Mouse (Mus musculus) midbrain, embryonic 15.5 days (tissue): Measurements from ENCODE around the gene Itga6. TPM values are rescaled to one million over a fixed set of nuclear protein-coding genes. Genes with fewer than 3 reads are reported as not detected.

Experiments used
- ATAC-seq: fragments of 200-750 bp; cut with Nextera tagmentation; replicated peaks from 2 replicates; pipeline ENCODE4 v1.8.0; 2017; ENCODE audit warnings: moderate TSS enrichment
- H3K27ac ChIP-seq: fragments of 300-500 bp; sonication (generic); 2 replicates; pipeline ENCODE4 v1.5.1; 2015; ENCODE audit warnings: mild to moderate bottlenecking, inconsistent platforms
- H3K27me3 ChIP-seq: fragments of 300-500 bp; sonication (generic); replicated peaks from 2 replicates; pipeline ENCODE4 v1.6.1; 2015; ENCODE audit warnings: inconsistent platforms
- H3K36me3 ChIP-seq: fragments of 300-500 bp; sonication (generic); replicated peaks from 2 replicates; pipeline ENCODE4 v1.6.1; 2015; ENCODE audit warnings: inconsistent platforms
- H3K4me1 ChIP-seq: fragments of 300-500 bp; sonication (generic); 2 replicates; pipeline ENCODE4 v1.6.1; 2015; ENCODE audit warnings: inconsistent platforms
- H3K4me2 ChIP-seq: fragments of 300-500 bp; sonication (generic); 2 replicates; pipeline ENCODE4 v1.6.1; 2015; ENCODE audit warnings: inconsistent platforms, mild to moderate bottlenecking, moderate library complexity
- H3K4me3 ChIP-seq: fragments of 300-500 bp; sonication (generic); 2 replicates; pipeline ENCODE4 v1.5.1; 2015; ENCODE audit warnings: mild to moderate bottlenecking, inconsistent platforms
- H3K9ac ChIP-seq: fragments of 300-500 bp; sonication (generic); 2 replicates; pipeline ENCODE4 v1.6.1; 2015; ENCODE audit warnings: mild to moderate bottlenecking, inconsistent platforms
- H3K9me3 ChIP-seq: fragments of 300-500 bp; sonication (generic); 2 replicates; pipeline ENCODE4 v1.6.1; 2016; ENCODE audit warnings: inconsistent platforms
- WGBS: fragments of 180-500 bp; shearing (Covaris S2); methylation state at CpG from one replicate; pipeline ENCODE4 v1.1.7; 2015; ENCODE audit warnings: mixed read lengths; 5-methylcytosine and 5-hydroxymethylcytosine counted together
- polyA plus RNA-seq: library from polyadenylated mRNA; unstranded; fragments of >200 nt; fragmentation: Nextera tagmentation; extraction: Ambion mirVana; gene quantifications from 2 replicates; pipeline ENCODE4 v1.2.1, GENCODE M21; 2015

Gene Itga6
- polyA plus RNA-seq, 1 experiment from 2014 or later = 19.2 TPM

DNA sequence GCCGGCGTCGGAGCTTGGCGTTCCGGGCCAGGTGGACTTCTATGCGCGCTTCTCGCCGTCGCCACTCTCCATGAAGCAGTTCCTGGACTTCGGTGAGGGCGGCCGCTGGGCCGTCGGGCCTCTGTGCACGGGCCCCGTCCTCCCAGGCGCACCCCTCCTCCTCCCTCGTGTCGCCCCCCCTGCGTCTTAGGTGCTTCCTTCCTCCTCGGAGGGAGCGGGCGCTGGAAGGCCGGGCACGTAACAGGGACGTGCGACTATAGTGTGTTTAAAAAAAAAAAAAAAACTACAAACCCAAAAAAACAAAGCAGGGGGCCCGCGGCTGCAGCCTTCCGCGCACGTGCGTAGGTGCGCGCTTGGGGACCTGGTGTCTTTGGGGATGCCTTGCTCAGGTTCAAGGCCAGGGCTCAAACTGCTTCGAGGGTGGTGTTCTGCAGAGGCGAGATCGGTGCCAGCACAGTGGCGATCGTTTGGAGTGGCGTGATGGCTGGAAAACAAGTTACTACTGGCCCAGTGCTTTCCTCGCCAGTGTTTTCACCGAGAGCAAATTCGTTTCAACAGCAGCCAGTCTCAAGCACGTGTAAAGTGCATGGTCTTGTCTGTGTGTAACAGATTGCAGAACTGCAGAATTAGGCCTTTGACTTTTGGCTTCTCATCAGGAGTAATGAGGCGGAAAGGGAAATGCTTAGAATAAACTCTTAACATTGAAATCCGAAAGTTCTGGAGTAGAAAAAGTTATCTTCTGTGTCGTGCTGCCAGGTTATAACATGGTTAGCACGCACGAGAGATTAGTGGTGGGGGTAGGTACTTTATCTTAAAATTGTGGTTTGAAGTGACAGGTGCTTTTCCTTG, 128.3 kb downstream of the Itga6 start:
- ATAC-seq = peak; percentile 79
- peaks cover 4% of the 10 kb centered on the region; the same call in 1 of the 2 replicates for H3K27me3 ChIP-seq
- WGBS = 4% methylated on average over 51 of the region's 51 CpGs
- H3K27ac ChIP-seq = peak overlapping the region; percentile 82
- peak overlapping the region; percentile 75 for H3K4me2 ChIP-seq
- H3K4me1 ChIP-seq = peaks cover 16% of the 10 kb centered on the region
- H3K4me3 ChIP-seq = peak overlapping the region; percentile 73
- peak overlapping the region; percentile 72 for H3K9ac ChIP-seq
- H3K36me3 ChIP-seq = no peaks in the 10 kb centered on the region
- H3K9me3 ChIP-seq = no peaks in the 10 kb centered on the region

DNA sequence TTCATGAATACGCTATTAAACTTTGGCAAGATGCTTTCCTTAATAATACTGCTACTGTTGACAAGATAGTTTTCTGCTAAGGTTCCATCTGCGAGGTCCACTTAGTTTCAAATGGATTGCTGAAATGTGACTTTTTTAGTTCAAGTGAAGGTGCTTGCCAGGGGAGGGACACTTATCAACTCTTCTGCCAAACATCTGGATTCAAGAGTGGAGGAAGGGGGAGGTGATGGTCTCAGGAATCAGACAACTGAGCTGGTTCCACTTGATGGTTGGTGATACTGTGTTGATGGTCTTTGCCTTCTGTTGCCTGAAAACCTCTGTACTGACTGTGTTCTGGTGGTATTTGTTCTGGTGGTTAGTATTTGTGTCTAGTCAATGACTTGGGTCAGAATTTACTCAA, 129.0 kb downstream of the Itga6 start:
- WGBS = 75% methylated on average over 2 of the region's 2 CpGs
- ATAC-seq = no peak
- no peaks in the 10 kb centered on the region for H3K36me3 ChIP-seq
- peaks cover 16% of the 10 kb centered on the region for H3K4me1 ChIP-seq
- peak overlapping the region; percentile 75; the same call in 1 of the 2 replicates for H3K4me2 ChIP-seq
- H3K9me3 ChIP-seq = no peaks in the 10 kb centered on the region
- no peak overlapping the region for H3K27ac ChIP-seq
- H3K4me3 ChIP-seq = no peak overlapping the region
- no peak overlapping the region for H3K9ac ChIP-seq
- peaks cover 4% of the 10 kb centered on the region; the same call in 1 of the 2 replicates for H3K27me3 ChIP-seq

- H3K4me3 ChIP-seq = no peak overlapping the region
- WGBS = 27% methylated on average over 2 of the region's 2 CpGs
- peaks cover 16% of the 10 kb centered on the region for H3K4me1 ChIP-seq
- ATAC-seq = no peak
- no peak overlapping the region for H3K9ac ChIP-seq
- H3K36me3 ChIP-seq = no peaks in the 10 kb centered on the region
- no peaks in the 10 kb centered on the region for H3K9me3 ChIP-seq
- H3K4me2 ChIP-seq = no peak overlapping the region
- H3K27me3 ChIP-seq = peaks cover 4% of the 10 kb centered on the region; the same call in 1 of the 2 replicates
- no peak overlapping the region for H3K27ac ChIP-seq
Observed at GRCm38 (mm10) chr2:71874836-71875235, 129.4 kb downstream of the Itga6 start.

DNA sequence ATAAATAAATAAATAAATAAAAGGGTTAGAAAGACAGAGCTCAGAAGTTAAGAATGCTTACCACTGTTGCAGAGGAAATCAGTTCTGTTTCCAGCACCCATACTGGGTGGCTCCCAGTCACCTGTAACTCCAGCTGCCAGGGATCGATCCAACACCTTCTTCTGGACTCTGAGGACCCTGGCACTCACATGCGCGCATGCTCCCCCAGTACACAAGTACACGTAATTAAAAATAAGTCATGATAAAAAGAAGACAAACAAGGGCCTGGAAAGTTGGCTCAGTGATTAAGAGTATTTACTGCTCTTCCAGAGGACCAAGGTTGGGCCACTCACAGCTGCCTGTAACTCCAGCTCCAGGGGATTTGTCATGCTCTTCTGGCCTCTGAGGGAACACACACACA, 132.4 kb downstream of the Itga6 start:
- H3K36me3 ChIP-seq = 0 out of 2 replicates have a peak, but pooled peaks cover 4% of the 10 kb centered on the region
- no peak overlapping the region for H3K4me2 ChIP-seq
- H3K4me3 ChIP-seq = no peak overlapping the region
- peaks cover 11% of the 10 kb centered on the region for H3K4me1 ChIP-seq
- no peak overlapping the region for H3K9ac ChIP-seq
- H3K27ac ChIP-seq = no peak overlapping the region
- H3K27me3 ChIP-seq = peaks cover 4% of the 10 kb centered on the region; the same call in 1 of the 2 replicates
- WGBS = 95% methylated on average over 4 of the region's 4 CpGs
- H3K9me3 ChIP-seq = no peaks in the 10 kb centered on the region
- no peak for ATAC-seq

DNA sequence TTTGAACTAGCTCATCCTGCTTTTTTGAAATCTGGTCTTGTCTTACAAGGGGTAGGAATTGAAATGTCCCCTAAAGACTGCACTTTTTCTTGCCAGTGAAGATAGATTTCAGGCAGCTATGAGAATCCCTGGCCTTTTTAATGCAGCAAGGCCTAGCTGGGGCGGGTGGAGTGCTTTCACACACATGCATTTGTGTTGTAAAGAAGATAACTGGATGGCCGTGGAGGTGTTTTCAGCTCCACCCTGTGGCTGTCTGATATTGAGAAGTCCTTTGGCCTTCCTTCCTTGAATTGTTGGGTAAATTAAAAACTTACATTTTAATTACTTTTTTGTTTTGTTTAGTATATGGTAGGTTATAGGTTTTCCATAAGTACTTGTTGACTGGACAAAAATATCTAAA, 133.0 kb downstream of the Itga6 start:
- H3K9me3 ChIP-seq = no peaks in the 10 kb centered on the region
- ATAC-seq = no peak
- H3K9ac ChIP-seq = no peak overlapping the region
- H3K27me3 ChIP-seq = peaks cover 4% of the 10 kb centered on the region; the same call in 1 of the 2 replicates
- 78% methylated on average over 2 of the region's 2 CpGs for WGBS
- no peak overlapping the region for H3K27ac ChIP-seq
- H3K4me1 ChIP-seq = peaks cover 11% of the 10 kb centered on the region
- no peak overlapping the region for H3K4me2 ChIP-seq
- H3K36me3 ChIP-seq = 0 out of 2 replicates have a peak, but pooled peaks cover 4% of the 10 kb centered on the region
- H3K4me3 ChIP-seq = no peak overlapping the region

- Histone ChIP-seq H3K4me1 (peaks cover 7% of the 10 kb centered on the region), H3K9me3 (no peaks in the 10 kb centered on the region), H3K36me3 (0 out of 2 replicates have a peak, but pooled peaks cover 4% of the 10 kb centered on the region), H3K27me3 (peaks cover 4% of the 10 kb centered on the region; the same call in 1 of the 2 replicates), H3K4me2 (no peak overlapping the region), H3K27ac (no peak overlapping the region), H3K4me3 (no peak overlapping the region), H3K9ac (no peak overlapping the region)
- ATAC-seq = no peak
Observed at GRCm38 (mm10) chr2:71878943-71879342, 133.5 kb downstream of the Itga6 start.

DNA sequence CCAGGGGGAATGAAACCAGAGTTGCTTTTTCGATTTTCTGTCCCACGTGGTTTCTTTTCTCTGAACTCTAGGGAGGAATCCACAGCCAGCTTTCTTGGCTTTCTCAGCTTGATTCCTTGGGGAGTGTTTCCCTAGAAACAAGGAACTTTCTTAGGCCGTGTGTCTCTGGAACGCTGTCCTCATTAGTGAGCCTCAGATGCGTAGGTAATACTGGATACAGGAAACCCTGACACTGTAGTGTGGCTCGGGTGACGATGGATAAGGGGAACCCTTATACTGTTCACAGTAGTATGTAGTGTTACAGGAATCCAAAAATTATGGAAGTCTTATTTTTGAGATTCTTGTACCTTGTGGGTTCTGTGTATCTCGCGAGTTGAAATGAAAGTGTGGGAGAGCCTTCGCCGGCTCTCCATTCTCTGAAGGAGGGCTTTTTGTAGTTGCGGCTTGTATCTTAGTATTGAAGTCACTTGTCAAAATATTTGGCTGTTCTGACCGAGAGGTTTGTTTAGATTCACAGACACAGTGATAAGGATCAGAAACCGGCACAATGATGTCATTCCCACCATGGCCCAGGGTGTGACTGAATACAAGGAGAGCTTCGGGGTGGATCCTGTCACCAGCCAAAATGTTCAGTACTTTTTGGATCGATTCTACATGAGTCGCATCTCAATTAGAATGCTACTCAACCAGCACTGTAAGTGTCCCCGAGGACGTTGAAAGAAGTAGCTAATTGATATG, 137.7 kb downstream of the Itga6 start:
- Histone ChIP-seq H3K4me2 (no peak overlapping the region), H3K9me3 (no peaks in the 10 kb centered on the region), H3K4me1 (no peaks in the 10 kb centered on the region), H3K36me3 (0 out of 2 replicates have a peak, but pooled peaks cover 4% of the 10 kb centered on the region), H3K27me3 (no peaks in the 10 kb centered on the region), H3K4me3 (no peak overlapping the region), H3K9ac (no peak overlapping the region), H3K27ac (no peak overlapping the region)
- ATAC-seq = no peak
- 80% methylated on average over 19 of the region's 19 CpGs for WGBS

DNA sequence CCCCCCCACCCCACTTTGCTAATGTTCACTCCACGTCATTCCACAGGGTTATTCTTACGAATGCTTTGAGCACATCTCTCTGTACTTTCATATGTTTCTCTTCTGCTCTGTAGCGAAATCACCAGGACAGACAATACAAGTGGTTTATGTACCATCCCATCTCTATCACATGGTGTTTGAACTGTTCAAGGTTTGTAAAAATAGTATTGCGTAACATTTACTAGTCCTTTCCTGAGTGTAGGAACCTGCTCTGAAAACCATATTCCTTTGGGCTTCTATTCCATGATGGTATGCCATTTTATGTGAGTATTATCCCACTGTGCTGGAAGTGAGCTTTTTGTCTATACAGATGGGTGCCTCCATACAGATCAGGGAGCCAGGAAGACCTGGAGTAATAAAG, 141.9 kb downstream of the Itga6 start:
- Histone ChIP-seq H3K27ac (no peak overlapping the region), H3K4me1 (no peaks in the 10 kb centered on the region), H3K9me3 (no peaks in the 10 kb centered on the region), H3K27me3 (no peaks in the 10 kb centered on the region), H3K36me3 (no peaks in the 10 kb centered on the region), H3K9ac (no peak overlapping the region), H3K4me3 (no peak overlapping the region), H3K4me2 (no peak overlapping the region)
- 97% methylated on average over 4 of the region's 4 CpGs for WGBS
- no peak for ATAC-seq

DNA sequence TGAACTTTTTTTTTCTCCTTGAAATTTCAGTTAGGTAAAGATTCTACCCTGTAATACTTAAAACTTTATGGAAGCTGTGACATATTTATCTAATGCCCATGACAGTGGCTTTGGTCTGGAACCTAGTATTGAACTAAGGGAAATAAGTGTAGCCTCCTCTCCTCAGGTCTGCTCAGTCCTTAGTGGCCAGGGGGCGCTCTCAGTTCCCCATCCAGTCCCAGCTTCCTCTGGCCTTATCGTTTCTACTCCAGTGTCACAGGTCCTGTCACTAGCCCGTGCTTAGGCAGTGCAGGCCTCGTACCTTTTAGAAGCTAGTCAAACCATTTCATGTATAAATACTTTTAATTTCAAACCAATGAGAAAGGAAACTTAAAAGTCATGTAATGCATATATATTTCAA, 143.0 kb downstream of the Itga6 start:
- Histone ChIP-seq H3K4me2 (no peak overlapping the region), H3K36me3 (no peaks in the 10 kb centered on the region), H3K9ac (no peak overlapping the region), H3K27me3 (no peaks in the 10 kb centered on the region), H3K27ac (no peak overlapping the region), H3K9me3 (no peaks in the 10 kb centered on the region), H3K4me3 (no peak overlapping the region), H3K4me1 (no peaks in the 10 kb centered on the region)
- 77% methylated on average over 4 of the region's 4 CpGs for WGBS
- ATAC-seq = no peak

GRCm38 (mm10) chr2:71891536-71891935, 146.1 kb downstream of the Itga6 start:
- Histone ChIP-seq H3K36me3 (no peaks in the 10 kb centered on the region), H3K9ac (no peak overlapping the region), H3K4me3 (no peak overlapping the region), H3K4me2 (no peak overlapping the region), H3K9me3 (no peaks in the 10 kb centered on the region), H3K27ac (no peak overlapping the region), H3K27me3 (no peaks in the 10 kb centered on the region), H3K4me1 (no peaks in the 10 kb centered on the region)
- no peak for ATAC-seq
- 92% methylated on average over 2 of the region's 2 CpGs for WGBS

GRCm38 (mm10) chr2:71892741-71893349, 147.4 kb downstream of the Itga6 start:
- H3K4me2 ChIP-seq = no peak overlapping the region
- ATAC-seq = no peak
- H3K36me3 ChIP-seq = no peaks in the 10 kb centered on the region
- H3K4me3 ChIP-seq = no peak overlapping the region
- no peak overlapping the region for H3K9ac ChIP-seq
- H3K4me1 ChIP-seq = no peaks in the 10 kb centered on the region
- no peak overlapping the region for H3K27ac ChIP-seq
- no peaks in the 10 kb centered on the region for H3K9me3 ChIP-seq
- 92% methylated on average over 7 of the region's 7 CpGs for WGBS
- no peaks in the 10 kb centered on the region for H3K27me3 ChIP-seq

DNA sequence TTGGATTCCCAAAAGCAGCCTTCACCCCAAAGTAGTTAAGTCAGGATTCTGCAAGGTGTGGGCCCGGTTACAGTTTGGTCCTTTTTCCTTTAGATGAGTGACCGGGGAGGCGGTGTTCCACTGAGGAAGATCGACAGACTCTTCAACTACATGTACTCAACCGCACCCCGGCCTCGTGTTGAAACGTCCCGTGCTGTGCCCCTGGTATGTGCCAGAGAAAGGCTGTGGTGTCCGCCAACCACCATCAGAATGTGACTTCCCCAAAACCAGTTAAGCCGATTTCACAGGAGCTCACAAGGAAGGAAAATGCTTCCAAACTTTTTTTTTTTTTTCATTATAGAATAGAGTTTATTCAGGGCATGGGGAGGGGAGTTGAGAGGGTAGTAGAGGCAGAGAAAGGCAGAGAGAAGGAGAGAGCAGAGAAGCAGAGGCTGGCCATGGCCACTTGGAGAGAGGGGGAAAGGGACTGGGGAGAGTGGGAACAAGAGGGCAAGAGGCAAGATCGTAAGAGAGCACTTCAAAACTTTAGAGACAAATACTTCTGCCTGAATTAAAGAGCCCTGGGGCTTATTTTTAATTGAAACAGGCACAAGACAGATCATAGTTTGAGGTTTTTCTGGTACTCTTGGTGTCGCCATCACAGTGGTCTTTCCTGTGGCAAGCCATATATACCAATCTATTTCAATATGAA, 150.3 kb downstream of the Itga6 start:
- no peaks in the 10 kb centered on the region for H3K27me3 ChIP-seq
- H3K9ac ChIP-seq = no peak overlapping the region
- no peak for ATAC-seq
- H3K27ac ChIP-seq = no peak overlapping the region
- H3K4me3 ChIP-seq = no peak overlapping the region
- no peaks in the 10 kb centered on the region for H3K4me1 ChIP-seq
- no peaks in the 10 kb centered on the region for H3K36me3 ChIP-seq
- no peak overlapping the region for H3K4me2 ChIP-seq
- WGBS = 92% methylated on average over 13 of the region's 13 CpGs
- H3K9me3 ChIP-seq = no peaks in the 10 kb centered on the region
